Mouse (Mus musculus): Measurements from ENCODE around the gene Slc10a4. TPM values are rescaled to one million over a fixed set of nuclear protein-coding genes. Genes with fewer than 3 reads are reported as not detected.

Gene Slc10a4
- polyA plus RNA-seq, 1 experiment from 2014 or later = 23.2 TPM

DNA sequence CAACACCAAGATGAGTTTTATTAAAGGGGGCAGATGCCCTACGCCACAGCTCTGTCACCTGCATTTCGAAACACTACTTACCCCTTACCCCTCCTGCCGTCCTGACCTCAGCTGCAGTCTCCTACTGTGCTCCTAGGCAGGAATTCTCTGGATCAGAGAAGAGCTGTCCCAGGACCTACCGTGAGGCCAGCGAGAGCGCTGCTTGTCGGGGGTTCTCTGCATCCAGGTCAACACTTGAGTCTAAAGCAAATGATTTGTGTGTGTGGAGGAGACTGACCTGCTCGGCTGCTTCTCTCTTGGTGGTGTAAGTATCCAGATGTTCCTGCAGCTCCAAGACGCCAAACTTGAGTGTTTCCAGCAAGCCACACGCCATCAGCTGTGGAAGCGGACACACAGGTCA, 25.8 kb downstream of the Slc10a4 start:
- H3K27me3 ChIP-seq (ENCODE audit: insufficient read depth, poor library complexity, severe bottlenecking) = no peaks in the 10 kb centered on the region
- 82% methylated on average over 11 of the region's 11 CpGs for WGBS
- H3K27ac ChIP-seq = no peak overlapping the region
- H3K9me3 ChIP-seq = no peaks in the 10 kb centered on the region
- DNase-seq (ENCODE audit: low spot score) = no peak
- no peak overlapping the region for H3K4me3 ChIP-seq
- peaks cover 82% of the 10 kb centered on the region for H3K36me3 ChIP-seq
- no peaks in the 10 kb centered on the region for H3K4me1 ChIP-seq (replicated peaks)

DNA sequence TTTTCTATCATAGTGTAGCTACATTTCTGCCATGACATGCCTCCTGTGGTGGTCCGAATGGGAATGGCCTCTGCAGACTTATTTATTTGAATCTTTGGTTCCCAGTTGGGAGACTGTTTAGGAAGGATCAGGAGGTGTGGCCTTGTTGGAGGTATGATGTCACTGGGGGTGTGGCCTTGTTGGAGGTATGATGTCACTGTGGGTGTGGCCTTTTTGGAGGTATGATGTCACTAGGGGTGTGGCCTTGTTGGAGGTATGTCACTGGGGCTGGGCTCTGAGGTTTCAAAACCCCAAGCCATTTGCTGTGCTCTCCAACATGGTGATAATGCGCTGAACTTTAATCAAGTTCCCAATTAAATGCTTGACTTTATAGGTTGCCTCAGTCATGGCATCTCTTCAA, 37.4 kb downstream of the Slc10a4 start:
- no peak for DNase-seq (ENCODE audit: low spot score)
- H3K9me3 ChIP-seq = 0 out of 2 replicates have a peak, but pooled peaks cover 3% of the 10 kb centered on the region
- H3K4me1 ChIP-seq (replicated peaks) = no peaks in the 10 kb centered on the region
- H3K36me3 ChIP-seq = peaks cover 74% of the 10 kb centered on the region
- H3K4me3 ChIP-seq = no peak overlapping the region
- H3K27me3 ChIP-seq (ENCODE audit: insufficient read depth, poor library complexity, severe bottlenecking) = no peaks in the 10 kb centered on the region
- 96% methylated on average over 2 of the region's 2 CpGs for WGBS
- no peak overlapping the region for H3K27ac ChIP-seq

DNA sequence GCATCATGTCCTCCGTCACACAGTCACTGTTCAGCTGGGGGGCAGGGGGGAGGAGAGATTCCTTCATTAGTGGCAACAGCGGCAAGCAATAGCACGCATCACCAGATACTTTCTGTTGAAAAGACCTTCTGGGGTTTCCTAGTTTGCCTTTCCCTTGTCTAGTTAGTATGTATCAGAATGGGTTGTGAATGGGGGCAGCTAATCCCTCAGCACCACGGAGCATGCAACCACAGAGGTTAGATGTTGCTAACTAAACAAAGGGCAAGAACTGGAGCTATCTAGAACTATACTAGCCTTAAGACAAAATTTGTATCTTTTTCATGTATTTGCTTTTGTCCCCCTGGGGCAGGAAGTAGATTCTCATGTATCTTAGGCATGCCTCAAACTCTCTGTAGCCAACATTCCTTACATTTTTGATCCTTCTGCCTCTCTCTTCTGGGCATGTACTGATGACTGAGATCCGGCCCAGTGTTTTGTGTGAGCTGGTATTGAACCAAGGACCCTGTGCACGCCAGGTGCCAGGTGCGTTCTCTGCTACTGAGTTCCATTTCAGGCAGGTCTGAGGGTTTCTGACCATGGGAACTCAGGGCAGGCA, 41.1 kb downstream of the Slc10a4 start:
- Histone ChIP-seq H3K27ac (no peak overlapping the region), H3K36me3 (peaks cover 99% of the 10 kb centered on the region), H3K4me3 (no peak overlapping the region), H3K27me3 (ENCODE audit: insufficient read depth, poor library complexity, severe bottlenecking) (no peaks in the 10 kb centered on the region), H3K4me1 (replicated peaks) (no peaks in the 10 kb centered on the region), H3K9me3 (0 out of 2 replicates have a peak, but pooled peaks cover 3% of the 10 kb centered on the region)
- peak; percentile 6 for DNase-seq (ENCODE audit: low spot score)
- 74% methylated on average over 7 of the region's 7 CpGs for WGBS

DNA sequence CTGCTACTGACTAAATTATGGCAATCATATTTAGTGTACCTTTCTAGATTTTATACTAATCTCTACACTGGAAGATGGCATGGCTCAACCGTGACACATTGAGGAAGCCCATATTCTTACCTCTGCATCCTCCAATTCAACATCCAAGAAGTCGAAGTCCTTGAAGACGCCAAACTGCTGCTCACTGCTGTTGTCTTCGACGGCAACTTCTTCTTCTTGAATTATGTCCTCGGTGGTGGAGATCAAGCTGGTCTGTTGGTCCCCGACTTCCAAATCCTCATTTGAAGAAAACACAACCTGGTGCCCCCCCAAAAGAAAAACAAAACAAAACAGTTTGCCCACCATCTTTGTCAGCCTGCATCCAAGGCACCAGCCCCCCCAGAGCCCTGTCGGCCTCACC, 47.2 kb downstream of the Slc10a4 start:
- Histone ChIP-seq H3K27me3 (ENCODE audit: insufficient read depth, poor library complexity, severe bottlenecking) (no peaks in the 10 kb centered on the region), H3K4me1 (replicated peaks) (no peaks in the 10 kb centered on the region), H3K4me3 (no peak overlapping the region), H3K9me3 (no peaks in the 10 kb centered on the region), H3K27ac (no peak overlapping the region), H3K36me3 (peaks cover 94% of the 10 kb centered on the region)
- WGBS = 96% methylated on average over 8 of the region's 8 CpGs
- DNase-seq (ENCODE audit: low spot score) = no peak

DNA sequence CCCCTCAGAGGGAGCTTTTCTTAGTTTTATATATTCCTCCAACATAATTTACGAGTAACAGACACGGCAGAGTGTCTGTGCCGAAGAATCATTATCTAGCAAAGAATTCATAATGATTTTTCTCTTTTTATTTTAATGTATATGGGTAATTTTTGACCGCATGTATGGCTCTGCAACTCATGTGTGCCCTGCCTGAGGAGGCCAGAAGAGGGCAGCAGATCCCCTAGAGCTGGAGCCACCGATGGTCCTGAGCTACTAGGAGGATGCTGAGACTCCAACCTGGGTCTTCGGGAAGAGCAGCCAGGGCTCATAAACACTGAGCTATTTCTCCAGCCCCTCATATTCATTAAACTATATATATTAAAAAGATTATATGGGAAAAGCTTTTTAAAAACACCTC, 49.8 kb downstream of the Slc10a4 start:
- peaks cover 81% of the 10 kb centered on the region for H3K36me3 ChIP-seq
- 88% methylated on average over 6 of the region's 6 CpGs for WGBS
- H3K27ac ChIP-seq = no peak overlapping the region
- H3K27me3 ChIP-seq (ENCODE audit: insufficient read depth, poor library complexity, severe bottlenecking) = no peaks in the 10 kb centered on the region
- no peak overlapping the region for H3K4me3 ChIP-seq
- H3K9me3 ChIP-seq = no peaks in the 10 kb centered on the region
- no peaks in the 10 kb centered on the region for H3K4me1 ChIP-seq (replicated peaks)
- peak; percentile 14 for DNase-seq (ENCODE audit: low spot score)

DNA sequence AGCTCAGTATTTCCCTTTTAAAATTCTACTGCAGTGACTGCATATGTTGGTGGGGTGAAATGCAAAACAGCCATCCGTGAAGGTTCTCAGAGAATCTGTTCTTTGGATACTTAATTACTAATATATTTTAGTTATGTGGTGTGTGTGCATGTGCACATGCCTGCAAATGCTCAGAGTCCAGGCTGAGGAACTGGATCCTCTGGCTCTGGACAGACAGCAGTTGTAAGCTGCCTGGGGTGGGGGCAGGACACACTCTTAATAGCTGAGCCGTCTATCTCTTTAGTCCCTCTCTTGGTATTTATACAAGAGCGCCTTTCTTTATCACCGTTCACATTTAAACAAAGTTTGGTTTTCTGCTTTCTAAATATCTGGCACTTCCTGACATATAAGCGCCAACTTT, 50.3 kb downstream of the Slc10a4 start:
- WGBS = 97% methylated on average over 5 of the region's 5 CpGs
- no peak overlapping the region for H3K4me3 ChIP-seq
- H3K4me1 ChIP-seq (replicated peaks) = no peaks in the 10 kb centered on the region
- H3K36me3 ChIP-seq = peaks cover 76% of the 10 kb centered on the region
- H3K9me3 ChIP-seq = no peaks in the 10 kb centered on the region
- no peaks in the 10 kb centered on the region for H3K27me3 ChIP-seq (ENCODE audit: insufficient read depth, poor library complexity, severe bottlenecking)
- DNase-seq (ENCODE audit: low spot score) = no peak
- no peak overlapping the region for H3K27ac ChIP-seq

DNA sequence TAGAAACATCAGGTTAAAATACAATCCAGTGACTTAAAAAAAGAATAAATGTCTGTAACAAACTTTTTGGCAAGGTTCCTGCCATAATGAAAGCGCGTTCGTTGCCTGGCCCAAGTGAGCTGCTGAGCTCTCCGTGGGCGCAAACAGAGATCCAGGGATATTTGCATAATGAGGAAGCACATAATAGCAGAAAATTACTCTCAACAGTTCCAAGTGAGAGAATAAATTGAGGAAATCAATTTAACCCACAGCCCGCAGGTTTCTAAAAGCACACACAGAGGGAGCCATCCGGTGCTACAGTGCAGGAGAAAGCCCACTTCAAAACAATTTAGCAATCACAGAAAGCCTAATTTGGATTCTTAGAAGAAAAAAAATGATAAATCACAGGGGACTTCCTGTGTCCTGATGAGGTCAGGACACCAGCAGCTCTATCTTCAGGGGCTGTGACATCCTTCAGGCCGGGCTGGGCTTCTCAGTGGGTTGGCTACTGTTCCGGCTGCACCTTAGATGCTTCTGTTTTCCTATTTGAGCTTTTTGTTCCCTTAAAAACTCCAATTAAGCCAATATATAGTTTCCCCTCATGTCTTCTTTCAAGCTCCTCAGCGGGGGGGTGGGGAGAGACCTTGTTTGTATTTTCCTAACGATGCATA, 54.9 kb downstream of the Slc10a4 start:
- no peak for DNase-seq (ENCODE audit: low spot score)
- Histone ChIP-seq H3K4me1 (replicated peaks) (no peaks in the 10 kb centered on the region; the same call in 1 of the 2 replicates), H3K9me3 (no peaks in the 10 kb centered on the region), H3K4me3 (no peak overlapping the region), H3K36me3 (peaks cover 65% of the 10 kb centered on the region), H3K27me3 (ENCODE audit: insufficient read depth, poor library complexity, severe bottlenecking) (no peaks in the 10 kb centered on the region), H3K27ac (no peak overlapping the region)
- WGBS = 82% methylated on average over 11 of the region's 11 CpGs

Other genes with a start within 250 kb of the Slc10a4 start
- gene Tec, start 138.4 kb upstream of the Slc10a4 start, polyA plus RNA-seq (2016; fragmentation: Nextera tagmentation; extraction: Ambion mirVana) = 3.6 and 4.3 TPM in 2 replicates
- gene Slain2, start 92.6 kb upstream of the Slc10a4 start, polyA plus RNA-seq (2016; fragmentation: Nextera tagmentation; extraction: Ambion mirVana) = 15.2 and 16.8 TPM in 2 replicates
- gene Gm10135, start 32.2 kb upstream of the Slc10a4 start, polyA plus RNA-seq (2016; fragmentation: Nextera tagmentation; extraction: Ambion mirVana) = not detected in 2 replicates
- 29.4 and 30.7 TPM in 2 replicates for gene Fryl, start 249.7 kb downstream of the Slc10a4 start, polyA plus RNA-seq (2016; fragmentation: Nextera tagmentation; extraction: Ambion mirVana)

All from hindbrain, embryonic 10.5 days (tissue).